Mouse (Mus musculus) stomach, embryonic 14.5 days (tissue): ENCODE results near the gene Il10rb. TPM values are rescaled to one million over a fixed set of nuclear protein-coding genes. Genes with fewer than 3 reads are reported as not detected.

Experiments used
- ATAC-seq: fragments of 200-750 bp; cut with Nextera tagmentation; 2 replicates; pipeline ENCODE4 v1.8.0; 2017; ENCODE audit warnings: low read depth, moderate TSS enrichment; ENCODE audit not compliant: insufficient number of reproducible peaks, insufficient read depth, low FRiP score
- H3K27ac ChIP-seq: fragments of 300-500 bp; sonication (generic); 2 replicates; pipeline ENCODE4 v1.5.1; 2014; ENCODE audit warnings: mild to moderate bottlenecking, low read length, moderate library complexity, mixed read lengths
- H3K27me3 ChIP-seq: fragments of 300-500 bp; sonication (generic); 2 replicates; pipeline ENCODE4 v1.6.1; 2014; ENCODE audit warnings: low read length, control low read depth, mixed read lengths; ENCODE audit not compliant: control insufficient read depth, insufficient read depth
- H3K36me3 ChIP-seq: fragments of 300-500 bp; sonication (generic); 2 replicates; pipeline ENCODE4 v1.6.1; 2014; ENCODE audit warnings: mild to moderate bottlenecking, control low read depth, low read length, moderate library complexity, mixed read lengths; ENCODE audit not compliant: control insufficient read depth, insufficient read depth
- H3K4me1 ChIP-seq: fragments of 300-500 bp; sonication (generic); 2 replicates; pipeline ENCODE4 v1.6.1; 2014; ENCODE audit warnings: low read length, control low read depth, mixed read lengths; ENCODE audit not compliant: control insufficient read depth, insufficient read depth
- H3K4me2 ChIP-seq: fragments of 300-500 bp; sonication (generic); replicated peaks from 2 replicates; pipeline ENCODE4 v1.6.1; 2014; ENCODE audit warnings: low read depth, low read length, control low read depth
- H3K4me3 ChIP-seq: fragments of 300-500 bp; sonication (generic); 2 replicates; pipeline ENCODE4 v1.5.1; 2014; ENCODE audit warnings: low read depth, low read length, control low read depth
- H3K9ac ChIP-seq: fragments of 300-500 bp; sonication (generic); replicated peaks from 2 replicates; pipeline ENCODE4 v1.6.1; 2014; ENCODE audit warnings: low read depth, mild to moderate bottlenecking, control low read depth, low read length, moderate library complexity, mixed read lengths
- H3K9me3 ChIP-seq: fragments of 300-500 bp; sonication (generic); 2 replicates; pipeline ENCODE4 v1.6.1; 2016; ENCODE audit warnings: low read depth, low read length, control low read depth; ENCODE audit not compliant: control insufficient read depth
- WGBS: fragments of 180-500 bp; shearing (Covaris S2); extraction: QIAGEN DNeasy Blood & Tissue Kit; methylation state at CpG from one replicate; pipeline ENCODE4 v1.1.7; 2014; 5-methylcytosine and 5-hydroxymethylcytosine counted together
- polyA plus RNA-seq: library from polyadenylated mRNA; unstranded; fragments of >200 nt; fragmentation: Nextera tagmentation; extraction: Ambion mirVana; gene quantifications from 2 replicates; pipeline ENCODE4 v1.2.1, GENCODE M21; 2014

Il10rb gene
- polyA plus RNA-seq, 1 experiment from 2014 or later = 34.1 TPM

DNA sequence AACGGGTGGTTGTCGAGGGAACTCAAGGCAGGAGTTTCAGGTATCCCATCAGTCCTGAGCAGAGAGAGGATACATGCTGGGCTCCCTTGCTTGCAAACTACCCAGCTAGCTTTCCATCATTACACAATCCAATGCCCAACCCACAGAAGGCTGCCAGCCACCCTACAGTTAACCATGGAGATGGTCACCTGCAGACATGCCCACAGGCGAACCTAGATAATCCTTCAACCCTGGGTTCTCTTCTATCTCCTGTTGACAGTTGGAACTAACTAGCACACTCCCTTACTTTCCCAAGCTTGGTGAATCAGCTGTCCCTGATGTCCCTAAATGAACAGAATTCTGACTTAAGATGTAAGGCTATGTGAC lies 18.9 kb upstream of the Il10rb start:
- Histone ChIP-seq H3K9ac (no peak overlapping the region), H3K27me3 (no peaks in the 10 kb centered on the region), H3K9me3 (no peaks in the 10 kb centered on the region), H3K4me2 (no peak overlapping the region), H3K4me3 (no peak overlapping the region), H3K27ac (no peak overlapping the region), H3K4me1 (no peaks in the 10 kb centered on the region), H3K36me3 (peaks cover 18% of the 10 kb centered on the region)
- 91% methylated on average over 3 of the region's 3 CpGs for WGBS
- ATAC-seq = no peak

- no peaks in the 10 kb centered on the region for H3K4me1 ChIP-seq
- no peak for ATAC-seq
- H3K36me3 ChIP-seq = peaks cover 30% of the 10 kb centered on the region
- WGBS = 92% methylated on average over 4 of the region's 4 CpGs
- no peak overlapping the region for H3K4me2 ChIP-seq
- H3K9me3 ChIP-seq = no peaks in the 10 kb centered on the region
- H3K27me3 ChIP-seq = no peaks in the 10 kb centered on the region
- no peak overlapping the region for H3K27ac ChIP-seq
- no peak overlapping the region for H3K9ac ChIP-seq
- H3K4me3 ChIP-seq = no peak overlapping the region
These were observed 15.9 kb upstream of the Il10rb start for GRCm38 (mm10) chr16:91390100-91390499.

DNA sequence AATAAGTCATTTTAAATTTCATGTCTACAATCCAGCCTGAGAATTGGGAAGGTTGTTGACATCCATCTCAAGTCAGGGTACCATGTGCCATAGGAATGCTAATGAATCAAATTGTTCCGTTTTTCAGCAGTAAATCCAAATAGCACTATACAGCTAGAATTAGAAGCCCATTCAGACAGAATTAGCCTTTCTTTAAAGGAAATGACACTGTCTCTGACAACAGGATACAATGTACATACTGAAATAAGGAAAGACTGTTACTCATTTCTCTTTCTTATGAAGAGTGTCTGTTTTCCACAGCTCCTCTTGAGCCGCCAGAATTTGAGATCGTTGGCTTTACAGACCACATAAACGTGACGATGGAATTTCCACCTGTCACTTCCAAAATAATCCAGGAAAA lies 14.5 kb upstream of the Il10rb start, which contains the start of gene Gm21970:
Gene Gm21970 (plus strand): TSS at position 301 of the 400 bp plus-strand sequence.
- WGBS = 83% methylated on average over 5 of the region's 5 CpGs
- no peak within 1 kb of the TSS for H3K4me2 ChIP-seq
- H3K9ac ChIP-seq = no peak within 1 kb of the TSS
- ATAC-seq = no peak
- H3K36me3 ChIP-seq = peaks cover 34% of the 10 kb centered on the region
- no peaks in the 10 kb centered on the region for H3K4me1 ChIP-seq
- H3K4me3 ChIP-seq = no peak within 1 kb of the TSS
- no peak within 1 kb of the TSS for H3K27ac ChIP-seq
- H3K9me3 ChIP-seq = no peaks in the 10 kb centered on the region
- no peaks in the 10 kb centered on the region for H3K27me3 ChIP-seq

DNA sequence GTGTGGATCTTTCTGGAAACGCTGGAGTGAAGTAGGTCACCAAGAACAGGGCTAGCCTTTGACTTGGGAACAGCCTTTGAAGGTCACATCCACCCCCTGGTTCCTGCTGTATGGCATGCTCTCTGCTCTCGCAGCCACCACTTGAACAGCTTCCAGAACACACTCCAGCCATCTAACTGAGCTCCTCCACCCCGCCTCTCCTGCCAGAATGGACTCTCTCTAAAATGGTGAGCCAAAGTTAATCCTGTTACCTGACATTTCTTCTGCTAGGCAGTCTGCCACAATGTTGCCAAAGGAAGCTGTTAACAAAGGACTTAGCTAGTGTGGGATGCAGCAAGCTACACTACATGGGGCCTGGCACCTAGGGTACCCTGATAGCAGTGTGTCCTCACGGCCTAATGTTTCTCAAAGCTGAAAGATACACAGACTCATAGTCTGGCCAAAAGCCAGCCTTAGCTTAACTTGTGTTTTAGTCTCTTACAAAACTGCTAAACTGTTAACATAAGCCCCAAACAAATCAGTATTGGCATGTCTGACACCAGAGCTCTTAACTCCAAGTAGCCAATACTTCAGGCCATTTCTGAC lies 11.0 kb upstream of the Il10rb start:
- ATAC-seq = no peak
- Histone ChIP-seq H3K9ac (no peak overlapping the region), H3K27ac (no peak overlapping the region), H3K4me1 (no peaks in the 10 kb centered on the region), H3K4me3 (no peak overlapping the region), H3K36me3 (peaks cover 22% of the 10 kb centered on the region), H3K9me3 (no peaks in the 10 kb centered on the region), H3K4me2 (no peak overlapping the region), H3K27me3 (no peaks in the 10 kb centered on the region)
- 69% methylated on average over 4 of the region's 4 CpGs for WGBS

- H3K27ac ChIP-seq = no peak overlapping the region
- H3K9ac ChIP-seq = no peak overlapping the region
- H3K36me3 ChIP-seq = peaks cover 22% of the 10 kb centered on the region
- H3K9me3 ChIP-seq = no peaks in the 10 kb centered on the region
- H3K4me1 ChIP-seq = no peaks in the 10 kb centered on the region
- no peak overlapping the region for H3K4me3 ChIP-seq
- no peak overlapping the region for H3K4me2 ChIP-seq
- H3K27me3 ChIP-seq = no peaks in the 10 kb centered on the region
- 65% methylated on average over 8 of the region's 8 CpGs for WGBS
- ATAC-seq = no peak
These were observed 10.2 kb upstream of the Il10rb start for GRCm38 (mm10) chr16:91395633-91396392.

- no peak overlapping the region for H3K4me3 ChIP-seq
- no peaks in the 10 kb centered on the region for H3K27me3 ChIP-seq
- H3K9ac ChIP-seq = no peak overlapping the region
- no peak overlapping the region for H3K4me2 ChIP-seq
- no peak overlapping the region for H3K27ac ChIP-seq
- no peaks in the 10 kb centered on the region for H3K4me1 ChIP-seq
- 71% methylated on average over 10 of the region's 10 CpGs for whole genome bisulfite sequencing
- no peaks in the 10 kb centered on the region for H3K9me3 ChIP-seq
- H3K36me3 ChIP-seq = peaks cover 22% of the 10 kb centered on the region
- no peak for ATAC-seq
These were observed 9.0 kb upstream of the Il10rb start for GRCm38 (mm10) chr16:91396844-91397537.

GRCm38 (mm10) chr16:91398030-91398429 lies 7.9 kb upstream of the Il10rb start:
- 90% methylated on average over 12 of the region's 12 CpGs for WGBS
- Histone ChIP-seq H3K27ac (no peak overlapping the region), H3K4me1 (no peaks in the 10 kb centered on the region), H3K36me3 (peaks cover 15% of the 10 kb centered on the region), H3K4me2 (no peak overlapping the region), H3K9ac (no peak overlapping the region), H3K9me3 (no peaks in the 10 kb centered on the region), H3K27me3 (no peaks in the 10 kb centered on the region), H3K4me3 (no peak overlapping the region)
- no peak for ATAC-seq

DNA sequence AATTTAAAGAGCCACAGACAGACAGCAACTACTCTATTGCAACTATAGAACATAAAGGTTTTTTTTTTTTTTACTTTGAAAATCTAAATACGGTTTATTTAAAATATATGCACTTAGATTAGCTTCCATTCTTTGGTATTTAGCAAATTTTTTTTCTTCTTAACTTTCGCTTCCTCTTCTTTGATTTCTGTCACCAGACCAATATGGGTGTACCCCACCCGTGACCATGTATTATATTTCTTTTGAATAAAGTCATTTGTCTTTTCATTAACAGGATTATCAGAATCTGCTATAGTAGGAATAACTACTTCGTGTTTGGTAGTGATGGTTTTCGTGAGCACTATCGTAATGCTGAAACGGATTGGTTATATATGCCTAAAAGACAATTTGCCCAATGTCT lies 7.0 kb upstream of the Il10rb start:
- no peaks in the 10 kb centered on the region for H3K9me3 ChIP-seq
- 90% methylated on average over 7 of the region's 7 CpGs for WGBS
- H3K27me3 ChIP-seq = no peaks in the 10 kb centered on the region
- no peak overlapping the region for H3K27ac ChIP-seq
- peaks cover 10% of the 10 kb centered on the region for H3K36me3 ChIP-seq
- no peak overlapping the region for H3K9ac ChIP-seq
- H3K4me3 ChIP-seq = no peak overlapping the region
- no peak overlapping the region for H3K4me2 ChIP-seq
- no peaks in the 10 kb centered on the region for H3K4me1 ChIP-seq
- no peak for ATAC-seq
